Mouse (Mus musculus) lung, embryonic 15.5 days (tissue): ENCODE data around the gene Map1a. TPM values are rescaled to one million over a fixed set of nuclear protein-coding genes. Genes with fewer than 3 reads are reported as not detected.
A peak's percentile ranks its signal among the peaks of the same experiment; 100 is the strongest.

Source experiments
- ATAC-seq: fragments of 200-750 bp; cut with Nextera tagmentation; 2 replicates; pipeline ENCODE4 v1.8.0; 2017; ENCODE audit warnings: moderate number of reproducible peaks, borderline replicate concordance; ENCODE audit not compliant: low FRiP score, low TSS enrichment; ENCODE audit errors: extremely low read depth
- H3K27ac ChIP-seq: fragments of 300-500 bp; sonication (generic); 2 replicates; pipeline ENCODE4 v1.5.1; 2015; ENCODE audit warnings: moderate library complexity, mild to moderate bottlenecking, inconsistent platforms
- H3K27me3 ChIP-seq: fragments of 300-500 bp; sonication (generic); 2 replicates; pipeline ENCODE4 v1.6.1; 2015; ENCODE audit warnings: inconsistent platforms
- H3K36me3 ChIP-seq: fragments of 300-500 bp; sonication (generic); 2 replicates; pipeline ENCODE4 v1.6.1; 2015; ENCODE audit warnings: inconsistent platforms
- H3K4me1 ChIP-seq: fragments of 300-500 bp; sonication (generic); 2 replicates; pipeline ENCODE4 v1.6.1; 2015; ENCODE audit warnings: inconsistent platforms
- H3K4me2 ChIP-seq: fragments of 300-500 bp; sonication (generic); 2 replicates; pipeline ENCODE4 v1.6.1; 2015; ENCODE audit warnings: inconsistent platforms, mild to moderate bottlenecking, moderate library complexity
- H3K4me3 ChIP-seq: fragments of 300-500 bp; sonication (generic); 2 replicates; pipeline ENCODE4 v1.5.1; 2015; ENCODE audit warnings: mild to moderate bottlenecking, inconsistent platforms
- H3K9ac ChIP-seq: fragments of 300-500 bp; sonication (generic); 2 replicates; pipeline ENCODE4 v1.6.1; 2015; ENCODE audit warnings: inconsistent platforms
- H3K9me3 ChIP-seq: fragments of 300-500 bp; sonication (generic); 2 replicates; pipeline ENCODE4 v1.6.1; 2016; ENCODE audit warnings: inconsistent platforms
- WGBS: fragments of 180-500 bp; shearing (Covaris S2); methylation state at CpG from one replicate; pipeline ENCODE4 v1.1.7; 2015; 5-methylcytosine and 5-hydroxymethylcytosine counted together
- polyA plus RNA-seq: library from polyadenylated mRNA; unstranded; fragments of >200 nt; fragmentation: Nextera tagmentation; extraction: Ambion mirVana; gene quantifications from 2 replicates; pipeline ENCODE4 v1.2.1, GENCODE M21; 2015

Gene Map1a
- polyA plus RNA-seq, 1 experiment from 2014 or later: 3.5 TPM

DNA sequence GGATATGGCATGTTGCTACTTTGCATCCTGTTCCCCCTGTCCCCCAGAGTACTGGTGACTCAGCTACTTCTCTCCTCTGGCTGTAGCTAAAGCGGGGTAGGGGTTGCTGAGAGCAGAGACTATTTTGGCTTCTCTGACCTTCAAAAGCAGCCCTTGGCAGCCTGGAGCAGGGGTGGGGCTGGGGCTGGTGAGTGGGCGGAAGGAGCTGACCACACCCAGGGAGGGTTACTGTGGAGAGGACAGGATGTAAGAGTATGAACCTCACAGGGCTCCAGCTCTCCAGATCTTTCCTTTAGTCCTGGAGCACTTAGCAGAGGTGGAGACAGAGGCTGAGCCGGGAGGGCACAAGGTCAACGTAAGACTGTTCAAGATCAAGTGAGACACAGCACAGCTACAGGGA is 4.8 kb downstream of the Map1a start:
- no peak for ATAC-seq
- peaks cover 62% of the 10 kb centered on the region for H3K27me3 ChIP-seq
- peaks cover 47% of the 10 kb centered on the region for H3K4me1 ChIP-seq

DNA sequence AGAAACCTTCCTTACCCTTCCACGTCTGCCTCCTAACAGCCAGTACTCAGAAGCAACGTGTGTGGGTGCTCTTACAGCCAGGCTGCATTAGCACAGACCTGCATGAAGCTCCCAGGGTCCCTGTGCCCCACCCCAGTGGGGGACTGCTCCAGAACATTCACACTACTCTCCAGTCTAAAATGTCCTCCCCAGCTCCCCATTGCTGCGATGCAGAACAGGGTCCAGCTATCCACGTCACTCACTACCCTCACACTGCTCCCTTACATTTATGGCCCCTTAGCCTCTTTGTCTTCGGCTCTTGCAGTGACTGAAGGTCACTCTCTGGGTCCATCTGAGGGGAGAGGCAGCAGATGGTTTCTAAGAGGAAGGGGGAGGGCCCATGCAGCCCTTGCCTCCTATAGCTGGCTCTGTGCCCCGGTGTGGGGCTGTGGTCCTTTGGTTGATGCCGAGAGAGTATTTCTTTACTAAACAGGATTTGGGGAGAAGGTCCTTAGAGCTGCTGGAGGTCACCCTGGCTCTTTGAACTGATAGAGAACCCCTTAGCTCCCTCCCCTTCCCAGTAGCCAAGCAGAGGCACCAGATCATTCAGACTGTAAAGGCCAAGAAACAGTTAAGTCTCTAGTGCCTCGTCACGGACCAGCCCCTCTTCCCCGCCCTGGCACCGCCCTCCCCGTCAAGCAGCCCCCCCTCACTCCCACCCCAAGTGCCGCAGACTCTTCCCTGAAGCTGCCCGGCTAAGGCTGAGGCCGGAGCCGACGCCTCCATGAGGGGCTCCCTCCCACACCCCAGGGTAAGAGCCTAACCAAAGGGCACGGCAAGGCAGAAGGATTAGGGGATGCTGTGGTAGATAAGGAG is 5.6 kb downstream of the Map1a start:
- Histone ChIP-seq H3K4me2 (peak overlapping the region; percentile 82), H3K36me3 (no peaks in the 10 kb centered on the region), H3K4me3 (peak overlapping the region; percentile 49), H3K9me3 (no peaks in the 10 kb centered on the region), H3K9ac (peak overlapping the region; percentile 47), H3K27ac (no peak overlapping the region; the same call in 1 of the 2 replicates), H3K4me1 (peaks cover 43% of the 10 kb centered on the region), H3K27me3 (peaks cover 64% of the 10 kb centered on the region)
- ATAC-seq: peak; percentile 84
- under 1% methylated on average over 18 of the region's 18 CpGs for WGBS

More for the DNA sequence above, 4.8 kb downstream of the Map1a start:
- H3K4me3 ChIP-seq: 0 out of 2 replicates have a peak overlapping the region, but pooled peaks have one; percentile 49
- H3K9ac ChIP-seq: 0 out of 2 replicates have a peak overlapping the region, but pooled peaks have one; percentile 18
- no peaks in the 10 kb centered on the region for H3K9me3 ChIP-seq
- WGBS: 16% methylated on average over 4 of the region's 4 CpGs
- peak overlapping the region; percentile 82 for H3K4me2 ChIP-seq
- H3K36me3 ChIP-seq: no peaks in the 10 kb centered on the region
- H3K27ac ChIP-seq: no peak overlapping the region

DNA sequence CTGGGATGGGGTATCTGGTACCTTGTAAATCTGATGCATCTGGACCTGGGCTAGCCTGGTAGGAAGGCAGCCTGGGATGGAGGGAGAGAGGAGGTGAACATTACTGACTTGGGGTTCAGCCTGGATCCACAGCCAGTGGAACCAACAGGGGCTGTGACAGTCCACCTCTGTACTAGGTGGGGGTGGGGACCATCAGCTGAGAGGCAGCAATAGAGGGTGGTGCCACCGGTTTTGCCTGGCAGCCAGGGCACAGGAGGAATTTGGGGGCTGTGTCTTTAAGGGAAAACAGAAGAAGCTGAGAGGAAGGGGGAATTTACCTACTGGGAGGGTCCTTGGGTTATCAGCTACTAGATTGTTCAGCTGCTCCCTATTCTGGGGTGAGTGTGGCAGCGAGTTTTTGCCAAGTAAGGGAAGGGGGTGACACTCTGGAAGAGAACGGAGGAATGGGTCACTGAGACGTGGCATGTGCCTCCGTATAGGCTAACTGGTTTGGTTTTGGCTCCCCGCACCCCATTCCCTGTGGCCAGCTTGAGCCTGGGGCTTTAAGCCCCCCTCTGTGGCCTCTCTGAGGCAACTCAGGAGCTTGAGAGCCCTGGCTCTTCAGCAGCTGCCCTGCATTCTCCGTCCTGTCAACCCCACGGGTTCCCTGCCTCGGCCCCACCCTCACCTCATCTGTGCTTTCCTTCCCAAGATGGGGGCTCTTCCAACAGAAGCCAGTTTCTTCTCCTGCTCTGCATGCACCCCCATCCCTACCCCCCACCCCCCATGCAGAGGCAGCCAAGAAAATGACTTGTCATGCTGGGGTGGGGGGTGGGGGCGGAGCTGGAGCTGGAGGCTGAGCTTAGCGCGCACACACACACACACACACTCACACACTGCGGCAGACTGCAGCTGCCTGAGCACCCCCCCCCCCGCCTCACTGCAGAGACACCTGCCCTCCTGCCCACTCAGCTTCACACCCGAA is 6.5 kb downstream of the Map1a start:
- Histone ChIP-seq H3K4me1 (peaks cover 43% of the 10 kb centered on the region), H3K27me3 (peaks cover 60% of the 10 kb centered on the region), H3K9ac (peak overlapping the region; percentile 47), H3K36me3 (no peaks in the 10 kb centered on the region), H3K27ac (no peak overlapping the region), H3K4me3 (peak overlapping the region; percentile 49), H3K9me3 (no peaks in the 10 kb centered on the region), H3K4me2 (peak overlapping the region; percentile 82)
- 2% methylated on average over 15 of the region's 15 CpGs for WGBS
- peak; percentile 32 for ATAC-seq

DNA sequence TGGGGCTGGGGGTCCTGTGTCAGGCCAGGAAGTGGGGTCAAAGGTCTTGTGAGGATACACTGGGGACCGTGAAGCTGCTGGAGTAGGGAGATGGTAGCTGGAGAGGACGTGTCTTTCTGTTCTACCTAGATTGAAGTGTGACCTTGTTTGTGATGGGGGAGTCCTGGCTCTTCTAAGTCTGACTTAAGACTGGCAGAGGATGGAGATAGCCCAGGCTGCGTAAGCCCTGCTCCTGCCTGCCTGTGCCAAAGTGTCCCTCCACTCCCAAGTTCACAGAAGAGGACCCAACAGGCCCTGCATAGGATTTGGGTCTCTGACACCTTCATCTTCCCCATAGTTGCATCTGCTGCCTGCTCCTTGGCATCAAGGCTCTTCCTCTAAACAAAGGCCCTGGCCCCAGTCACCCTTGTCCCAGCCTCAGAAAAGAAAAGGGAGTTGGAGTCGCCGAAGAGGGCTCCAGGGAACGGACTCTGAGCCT is 7.4 kb downstream of the Map1a start:
- Histone ChIP-seq H3K4me1 (peaks cover 43% of the 10 kb centered on the region), H3K9me3 (no peaks in the 10 kb centered on the region), H3K4me3 (peak overlapping the region; percentile 49), H3K27me3 (peaks cover 51% of the 10 kb centered on the region), H3K4me2 (peak overlapping the region; percentile 82), H3K27ac (no peak overlapping the region), H3K36me3 (no peaks in the 10 kb centered on the region), H3K9ac (no peak overlapping the region)
- WGBS: 23% methylated on average over 6 of the region's 6 CpGs
- ATAC-seq: no peak

DNA sequence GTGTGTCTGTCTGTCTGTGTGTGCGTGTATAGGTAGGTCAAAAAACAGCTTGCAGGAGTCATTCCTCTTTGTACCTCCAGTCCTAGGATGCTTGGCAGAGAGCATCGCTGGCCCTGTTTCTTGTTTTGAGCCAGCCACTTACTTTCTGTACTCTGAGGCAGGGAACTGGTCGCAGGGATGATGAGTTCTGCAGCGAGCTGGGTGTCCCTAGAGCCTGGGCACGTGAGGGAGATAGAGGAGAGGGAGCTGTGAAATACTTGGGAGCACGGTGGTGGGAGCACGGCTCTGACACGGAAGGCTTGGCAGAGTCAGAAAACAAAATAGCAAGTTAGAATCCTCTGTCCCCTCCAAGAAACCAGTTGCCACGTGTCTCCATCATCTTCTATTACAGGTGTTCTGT is 8.3 kb downstream of the Map1a start:
- H3K27me3 ChIP-seq: peaks cover 47% of the 10 kb centered on the region
- 0 out of 2 replicates have a peak overlapping the region, but pooled peaks have one; percentile 19 for H3K4me2 ChIP-seq
- no peak overlapping the region for H3K27ac ChIP-seq
- H3K9me3 ChIP-seq: no peaks in the 10 kb centered on the region
- no peaks in the 10 kb centered on the region for H3K36me3 ChIP-seq
- H3K9ac ChIP-seq: no peak overlapping the region
- H3K4me1 ChIP-seq: peaks cover 43% of the 10 kb centered on the region
- H3K4me3 ChIP-seq: no peak overlapping the region
- 16% methylated on average over 9 of the region's 9 CpGs for WGBS
- ATAC-seq: no peak

DNA sequence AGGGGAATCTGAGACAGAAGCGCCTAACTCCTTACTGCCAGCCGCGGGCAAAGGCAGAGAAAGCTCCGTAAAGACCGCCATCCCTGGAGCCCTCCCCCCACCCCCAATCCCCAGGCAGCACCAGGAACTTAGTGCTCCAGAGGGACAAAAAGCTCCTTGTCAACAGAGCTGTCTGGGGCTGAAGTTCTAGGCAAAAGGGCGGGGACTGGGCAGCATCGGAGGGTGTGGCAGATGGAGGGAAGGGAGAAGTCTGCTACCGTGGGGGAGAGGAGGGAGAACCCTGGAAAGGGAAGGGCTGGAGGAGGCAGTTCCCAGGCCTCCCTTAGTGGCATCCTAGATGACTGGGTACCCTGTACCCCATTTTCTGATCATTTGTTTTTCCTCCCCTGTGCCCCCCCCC is 8.7 kb downstream of the Map1a start:
- no peak overlapping the region for H3K9ac ChIP-seq
- H3K4me3 ChIP-seq: no peak overlapping the region
- H3K9me3 ChIP-seq: no peaks in the 10 kb centered on the region
- H3K27ac ChIP-seq: no peak overlapping the region
- H3K36me3 ChIP-seq: no peaks in the 10 kb centered on the region
- no peak for ATAC-seq
- peaks cover 47% of the 10 kb centered on the region for H3K27me3 ChIP-seq
- 0 out of 2 replicates have a peak overlapping the region, but pooled peaks have one; percentile 19 for H3K4me2 ChIP-seq
- H3K4me1 ChIP-seq: peaks cover 43% of the 10 kb centered on the region
- WGBS: 10% methylated on average over 8 of the region's 8 CpGs

DNA sequence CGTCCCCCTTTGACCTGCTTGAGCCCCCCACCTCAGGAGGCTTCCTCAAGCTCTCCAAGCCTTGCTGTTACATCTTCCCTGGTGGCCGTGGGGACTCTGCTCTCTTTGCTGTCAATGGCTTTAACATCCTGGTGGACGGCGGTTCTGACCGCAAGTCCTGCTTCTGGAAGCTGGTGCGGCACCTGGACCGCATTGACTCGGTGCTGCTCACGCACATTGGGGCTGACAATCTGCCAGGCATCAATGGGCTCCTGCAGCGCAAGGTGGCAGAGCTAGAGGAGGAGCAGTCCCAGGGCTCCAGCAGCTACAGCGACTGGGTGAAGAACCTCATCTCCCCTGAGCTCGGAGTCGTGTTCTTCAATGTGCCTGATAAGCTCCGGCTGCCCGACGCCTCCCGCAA is 10.1 kb downstream of the Map1a start:
- Histone ChIP-seq H3K4me3 (no peak overlapping the region), H3K4me2 (no peak overlapping the region), H3K27me3 (peaks cover 44% of the 10 kb centered on the region), H3K27ac (no peak overlapping the region), H3K9me3 (no peaks in the 10 kb centered on the region), H3K36me3 (no peaks in the 10 kb centered on the region), H3K9ac (no peak overlapping the region), H3K4me1 (peaks cover 36% of the 10 kb centered on the region)
- 77% methylated on average over 17 of the region's 17 CpGs for WGBS
- ATAC-seq: no peak

DNA sequence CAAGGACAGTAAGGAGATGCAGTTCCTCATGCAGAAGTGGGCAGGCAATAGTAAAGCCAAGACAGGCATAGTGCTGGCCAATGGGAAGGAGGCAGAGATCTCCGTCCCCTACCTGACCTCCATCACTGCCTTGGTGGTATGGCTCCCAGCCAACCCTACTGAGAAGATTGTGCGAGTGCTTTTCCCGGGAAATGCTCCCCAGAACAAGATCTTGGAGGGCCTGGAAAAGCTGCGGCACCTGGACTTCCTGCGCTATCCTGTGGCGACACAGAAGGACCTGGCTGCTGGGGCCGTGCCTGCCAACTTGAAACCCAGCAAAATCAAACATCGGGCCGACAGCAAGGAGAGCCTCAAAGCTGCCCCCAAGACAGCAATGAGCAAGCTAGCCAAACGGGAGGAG is 10.6 kb downstream of the Map1a start:
- no peak for ATAC-seq
- peaks cover 44% of the 10 kb centered on the region for H3K27me3 ChIP-seq
- no peak overlapping the region for H3K27ac ChIP-seq
- H3K4me3 ChIP-seq: no peak overlapping the region
- H3K4me1 ChIP-seq: peaks cover 30% of the 10 kb centered on the region
- H3K4me2 ChIP-seq: no peak overlapping the region
- H3K9me3 ChIP-seq: no peaks in the 10 kb centered on the region
- 56% methylated on average over 10 of the region's 10 CpGs for WGBS
- no peaks in the 10 kb centered on the region for H3K36me3 ChIP-seq
- H3K9ac ChIP-seq: no peak overlapping the region

DNA sequence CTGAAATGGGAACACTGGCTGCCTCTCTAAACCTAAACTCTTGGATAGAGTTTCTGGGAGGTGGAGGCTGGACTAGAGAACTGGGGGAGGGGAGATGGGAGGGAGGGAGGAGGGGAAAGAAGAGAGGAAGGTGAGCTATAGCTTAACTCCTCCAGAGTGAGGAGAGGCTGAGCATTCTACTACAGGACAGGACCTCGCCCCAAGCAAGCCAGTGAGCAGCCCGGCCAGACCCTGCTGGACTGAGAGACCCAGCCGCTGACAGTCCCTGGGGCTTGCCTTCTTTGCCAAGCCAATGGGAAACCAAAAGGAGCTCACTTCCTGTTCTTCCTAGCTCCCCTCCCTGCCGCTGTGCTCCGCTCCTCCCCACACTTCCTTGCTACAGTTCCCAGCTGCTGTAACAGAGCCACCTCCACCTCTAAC is 19.6 kb downstream of the Map1a start:
- Histone ChIP-seq H3K4me3 (0 out of 2 replicates have a peak overlapping the region, but pooled peaks have one; percentile 12), H3K27ac (no peak overlapping the region), H3K27me3 (no peaks in the 10 kb centered on the region), H3K4me1 (0 out of 2 replicates have a peak, but pooled peaks cover 8% of the 10 kb centered on the region), H3K4me2 (peak overlapping the region; percentile 40; the same call in 1 of the 2 replicates), H3K9me3 (no peaks in the 10 kb centered on the region), H3K36me3 (no peaks in the 10 kb centered on the region), H3K9ac (no peak overlapping the region)
- 6% methylated on average over 5 of the region's 5 CpGs for WGBS
- ATAC-seq: 0 out of 2 replicates have a peak, but pooled peaks have one; percentile 8

DNA sequence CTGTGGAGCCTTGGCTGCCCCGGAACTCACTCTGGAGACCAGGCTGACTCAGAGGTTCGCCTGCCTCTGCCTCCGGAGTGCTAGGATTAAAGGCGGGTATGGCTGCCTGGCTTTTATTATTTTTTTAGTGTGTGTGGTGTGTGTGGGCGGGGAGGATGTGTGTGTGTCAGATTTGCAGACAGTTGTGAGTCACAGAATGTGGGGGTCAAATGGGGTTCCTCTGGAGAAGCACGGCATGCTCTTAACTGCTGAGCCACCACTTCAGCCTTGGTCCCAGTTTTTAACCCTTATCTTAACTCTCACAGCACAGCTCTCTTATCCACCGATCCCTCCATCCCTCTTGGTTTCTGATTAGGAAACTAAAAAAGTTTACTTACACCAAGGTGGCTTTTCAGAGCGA is 26.9 kb downstream of the Map1a start:
- Histone ChIP-seq H3K4me2 (no peak overlapping the region), H3K4me1 (no peaks in the 10 kb centered on the region), H3K9ac (no peak overlapping the region), H3K9me3 (no peaks in the 10 kb centered on the region), H3K36me3 (no peaks in the 10 kb centered on the region), H3K27me3 (no peaks in the 10 kb centered on the region), H3K4me3 (no peak overlapping the region), H3K27ac (no peak overlapping the region)
- WGBS: 55% methylated on average over 8 of the region's 8 CpGs
- no peak for ATAC-seq

DNA sequence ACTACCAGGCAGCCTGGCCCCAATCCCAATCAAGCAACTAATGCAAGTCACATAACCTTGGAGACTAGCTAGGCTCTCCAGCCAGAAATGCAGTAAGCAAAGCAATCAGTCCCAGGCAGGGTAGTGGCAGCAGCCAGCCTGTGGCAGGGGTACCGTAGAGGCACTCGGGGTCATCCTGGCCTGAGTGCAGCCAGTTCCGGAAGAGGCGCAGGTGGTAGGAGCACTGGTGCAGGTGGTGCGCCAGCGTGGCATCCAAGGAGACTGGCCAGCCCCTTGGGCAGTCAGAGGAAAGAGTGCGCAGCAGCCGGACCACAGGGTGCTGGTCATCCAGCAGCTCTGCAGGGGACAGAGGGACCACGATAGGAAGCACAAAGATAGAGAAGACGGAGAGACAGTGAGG is 33.6 kb downstream of the Map1a start:
- WGBS: 91% methylated on average over 10 of the region's 10 CpGs
- no peak for ATAC-seq
- H3K4me3 ChIP-seq: no peak overlapping the region

More for the DNA sequence above, 33.6 kb downstream of the Map1a start:
- Histone ChIP-seq H3K9me3 (no peaks in the 10 kb centered on the region), H3K4me1 (no peaks in the 10 kb centered on the region), H3K27ac (no peak overlapping the region), H3K4me2 (no peak overlapping the region), H3K36me3 (no peaks in the 10 kb centered on the region), H3K9ac (no peak overlapping the region), H3K27me3 (no peaks in the 10 kb centered on the region)
